ENCODE assay signal across 8 mouse cellular contexts in the genomic region with DNA sequence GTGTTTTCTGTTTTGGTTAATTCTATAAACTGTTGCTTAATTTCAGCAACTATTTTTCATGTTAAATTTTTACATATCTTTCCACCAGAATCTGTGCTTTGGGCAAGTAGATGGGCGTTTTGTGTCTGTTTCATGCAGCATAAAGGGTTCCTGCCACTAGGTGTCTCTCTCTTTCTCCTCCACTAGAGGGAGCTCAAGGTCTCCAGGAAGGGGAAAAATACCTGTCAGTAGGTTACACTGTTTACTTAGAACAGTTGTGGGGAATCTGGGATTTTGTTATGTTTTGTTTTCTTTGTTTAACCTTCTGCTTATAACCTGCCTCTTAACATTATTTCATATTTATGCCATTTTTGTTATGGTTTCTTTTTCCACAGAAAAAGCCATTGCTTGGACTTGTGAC. TPM values are rescaled to one million over a fixed set of nuclear protein-coding genes. Genes with fewer than 3 reads are reported as not detected.
A peak's percentile ranks its signal among the peaks of the same experiment; 100 is the strongest.
DNase-seq lines count a peak whose midpoint lies in the region; ATAC-seq lines count a peak whose summit lies in the region.
"Had no signal": no experiment of that assay in that cellular context is flagged by ENCODE, and none has a peak within 500 bp of the region (broad histone marks: within the 10 kb centered on the region; RNA-seq: fewer than 3 reads in every experiment).

No protein-coding gene starts in this region.

- intact Hi-C loops in left cerebral cortex, postnatal 14 days (cut with DNase I) = no loop called here
- intact Hi-C loops in left cerebral cortex, postnatal 4 days (cut with DNase I) = loop anchor here (2.0 kb wide), 1 partner anchor 206 kb away; no protein-coding TSS in a partner anchor

- H3K4me1 ChIP-seq in hindbrain, embryonic 13.5 days (replicated peaks) = no peaks in the 10 kb centered on the region

- DNase-seq in left cerebral cortex, postnatal 14 days (ENCODE audit: low spot score in 2 of 2) = peak; percentile 37 to 39
- DNase-seq in left cerebral cortex, postnatal 4 days = no peak
- peak; percentile 26 for DNase-seq in MEL-GATA-1-ER (ENCODE audit: extremely low read depth, low read depth)
- peak; percentile 53 for DNase-seq in c-Kit-positive CD71-positive TER-119-positive erythroid progenitor cells, embryonic 14.5 days (ENCODE audit: low spot score)
- DNase-seq in urinary bladder, postnatal 10 days (ENCODE audit: low spot score) = no peak

- H3K4me2 ChIP-seq in hindbrain, embryonic 13.5 days = no peak overlapping the region

- H3K4me3 ChIP-seq in hindbrain, embryonic 13.5 days = no peak overlapping the region

- H3K36me3 ChIP-seq in hindbrain, embryonic 13.5 days = peaks cover 81% of the 10 kb centered on the region

- ATAC-seq in hindbrain, embryonic 13.5 days (ENCODE audit: low FRiP score) = 0 out of 2 replicates have a peak, but pooled peaks have one; percentile 28
- ATAC-seq in megakaryocyte progenitor cell, adult 5-6 weeks (replicated peaks; ENCODE audit: poor library complexity) = peak; percentile 99

- H3K9ac ChIP-seq in hindbrain, embryonic 13.5 days = no peak overlapping the region

- H3K9me3 ChIP-seq in hindbrain, embryonic 13.5 days = no peaks in the 10 kb centered on the region

- no peaks in the 10 kb centered on the region for H3K27me3 ChIP-seq in hindbrain, embryonic 13.5 days

- 41% methylated on average over 1 of the region's 1 CpGs for WGBS in hindbrain, embryonic 13.5 days

- H3K27ac ChIP-seq in hindbrain, embryonic 13.5 days = no peak overlapping the region
- H3K27ac ChIP-seq: macrophage had no signal

RNA-seq across cellular contexts. Expression of gene Wdr75, which starts 21.9 kb away (rescaled TPM):
- 10 to 100 TPM; 37.1 to 38.3 TPM for total RNA-seq in left cerebral cortex, postnatal 14 days (2021)
- 10 to 100 TPM; 57.4 to 60.6 TPM for total RNA-seq in left cerebral cortex, postnatal 4 days (2021)
- polyA plus RNA-seq in hindbrain, embryonic 13.5 days (2015; fragmentation: Nextera tagmentation; extraction: Ambion mirVana) = 59.1 and 59.5 TPM in 2 replicates
- total RNA-seq in megakaryocyte progenitor cell, adult 5-6 weeks (2015) = 145 and 159 TPM in 2 replicates
- 68.6 and 97.2 TPM in 2 replicates for total RNA-seq in megakaryocyte progenitor cell, adult 5-6 weeks (2017)

Comparison
In these comparisons a context has a peak if more than half of its experiments do, and no peak if none do; other contexts are left out.
1. DNase-seq: peak in left cerebral cortex, postnatal 14 days (2 of 2), MEL-GATA-1-ER (single experiment) and c-Kit-positive CD71-positive TER-119-positive erythroid progenitor cells, embryonic 14.5 days (single experiment); none in left cerebral cortex, postnatal 4 days (single experiment) and urinary bladder, postnatal 10 days (single experiment).